Mouse (Mus musculus): ENCODE measurements around the gene Npw. TPM values are rescaled to one million over a fixed set of nuclear protein-coding genes. Genes with fewer than 3 reads are reported as not detected.
A peak's percentile ranks its signal among the peaks of the same experiment; 100 is the strongest.

Npw gene
- total RNA-seq (2021): not detected
- long read RNA-seq, experiment 1: 0 reads
- long read RNA-seq, experiment 2: 0 reads

GRCm38 (mm10) chr17:24658017-24658758 is at the start of gene Npw:
Gene Npw (minus strand): TSS chr17:24658457.
- no peak for DNase-seq (ENCODE audit: low spot score in 2 of 2)

- no peak for DNase-seq (ENCODE audit: low spot score in 2 of 2)
Observed at GRCm38 (mm10) chr17:24707801-24708425, 49.7 kb upstream of the Npw start.

- peak; percentile 96 for DNase-seq (ENCODE audit: low spot score in 2 of 2)
Observed at GRCm38 (mm10) chr17:24706982-24707800, 48.9 kb upstream of the Npw start, which contains the start of gene Tbl3. Gene Tbl3 (minus strand): TSS chr17:24707660.

GRCm38 (mm10) chr17:24705821-24706220 is 47.6 kb upstream of the Npw start:
- no peak for DNase-seq (ENCODE audit: low spot score in 2 of 2)

GRCm38 (mm10) chr17:24701251-24701650 is 43.0 kb upstream of the Npw start:
- DNase-seq (ENCODE audit: low spot score in 2 of 2): no peak

- no peak for DNase-seq (ENCODE audit: low spot score in 2 of 2)
Observed at GRCm38 (mm10) chr17:24699473-24699872, 41.2 kb upstream of the Npw start.

GRCm38 (mm10) chr17:24698715-24699114 is 40.5 kb upstream of the Npw start:
- no peak for DNase-seq (ENCODE audit: low spot score in 2 of 2)

- DNase-seq (ENCODE audit: low spot score in 2 of 2): no peak
Observed at GRCm38 (mm10) chr17:24697985-24698384, 39.7 kb upstream of the Npw start.

- DNase-seq (ENCODE audit: low spot score in 2 of 2): peak; percentile 86 to 90
Observed at GRCm38 (mm10) chr17:24696011-24696697, 37.9 kb upstream of the Npw start, which contains the start of the genes Gfer and Noxo1. Gene Gfer (minus strand): TSS chr17:24696156. Gene Noxo1 (plus strand): TSS chr17:24696234.

- DNase-seq (ENCODE audit: low spot score in 2 of 2): no peak
Observed at GRCm38 (mm10) chr17:24695326-24696010, 37.2 kb upstream of the Npw start.

- DNase-seq (ENCODE audit: low spot score in 2 of 2): no peak
Observed at GRCm38 (mm10) chr17:24692385-24692784, 34.1 kb upstream of the Npw start.

GRCm38 (mm10) chr17:24689251-24690081 is 31.2 kb upstream of the Npw start, which contains the start of gene Syngr3:
Gene Syngr3 (minus strand): TSS chr17:24689955.
- peak in 1 of 2 experiments; percentile 30 for DNase-seq (ENCODE audit: low spot score in 2 of 2)

GRCm38 (mm10) chr17:24687599-24687998 is 29.3 kb upstream of the Npw start:
- no peak for DNase-seq (ENCODE audit: low spot score in 2 of 2)

GRCm38 (mm10) chr17:24687146-24687595 is 28.9 kb upstream of the Npw start:
- DNase-seq (ENCODE audit: low spot score in 2 of 2): peak; percentile 55 to 64

- DNase-seq (ENCODE audit: low spot score in 2 of 2): no peak
Observed at GRCm38 (mm10) chr17:24686514-24686913, 28.3 kb upstream of the Npw start.

GRCm38 (mm10) chr17:24677500-24678080 is 19.3 kb upstream of the Npw start:
- no peak for DNase-seq (ENCODE audit: low spot score in 2 of 2)

GRCm38 (mm10) chr17:24676877-24677276 is 18.6 kb upstream of the Npw start:
- no peak for DNase-seq (ENCODE audit: low spot score in 2 of 2)

- DNase-seq (ENCODE audit: low spot score in 2 of 2): peak in 1 of 2 experiments; percentile 52
Observed at GRCm38 (mm10) chr17:24676187-24676586, 17.9 kb upstream of the Npw start.

- no peak for DNase-seq (ENCODE audit: low spot score in 2 of 2)
Observed at GRCm38 (mm10) chr17:24674277-24674676, 16.0 kb upstream of the Npw start.
